Mouse (Mus musculus) retina, postnatal 7 days (tissue): Measurements from ENCODE around the gene T2.
"Not testable (repeated sequence)": the region's sequence is repeated elsewhere in the genome, so short reads cannot be mapped to it uniquely, and the experiment has no call there.

Experiments
- DNase-seq: peaks from one replicate; pipeline ENCODE4 v3.0.0-alpha.2; 2012; ENCODE audit warnings: low read depth, low spot score

Gene T2

GRCm38 (mm10) chr17:8355692-8356091 is at the start of gene T2:
TSS of gene T2 (plus strand) at chr17:8355992.
- no peak for DNase-seq

- peak; percentile 97 for DNase-seq
Measured at GRCm38 (mm10) chr17:8310838-8311614, 44.8 kb upstream of the T2 start, which contains the start of gene Sft2d1. TSS of gene Sft2d1 (plus strand) at chr17:8311102.

DNA sequence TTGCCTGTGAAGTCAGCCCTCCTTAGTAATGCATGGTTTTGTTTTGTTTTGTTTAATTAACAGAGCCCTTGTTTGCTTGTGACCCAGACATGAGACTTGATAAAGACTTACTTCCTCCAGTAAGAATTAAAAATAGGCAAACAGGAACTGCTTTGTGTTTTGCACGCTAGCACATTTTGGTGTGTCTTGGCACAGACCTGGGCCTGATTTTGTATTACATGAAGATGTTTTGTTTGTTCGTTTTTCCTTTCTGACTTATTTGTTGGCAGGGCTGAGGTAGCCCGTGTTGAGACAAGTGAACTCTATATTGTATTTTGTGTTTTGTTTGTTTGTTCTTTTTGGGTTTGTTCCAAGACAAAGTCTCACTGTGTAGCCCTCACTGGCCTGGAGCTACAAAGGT is 44.0 kb upstream of the T2 start:
- no peak for DNase-seq

- no peak for DNase-seq
Measured at GRCm38 (mm10) chr17:8313976-8314375, 41.8 kb upstream of the T2 start.

DNA sequence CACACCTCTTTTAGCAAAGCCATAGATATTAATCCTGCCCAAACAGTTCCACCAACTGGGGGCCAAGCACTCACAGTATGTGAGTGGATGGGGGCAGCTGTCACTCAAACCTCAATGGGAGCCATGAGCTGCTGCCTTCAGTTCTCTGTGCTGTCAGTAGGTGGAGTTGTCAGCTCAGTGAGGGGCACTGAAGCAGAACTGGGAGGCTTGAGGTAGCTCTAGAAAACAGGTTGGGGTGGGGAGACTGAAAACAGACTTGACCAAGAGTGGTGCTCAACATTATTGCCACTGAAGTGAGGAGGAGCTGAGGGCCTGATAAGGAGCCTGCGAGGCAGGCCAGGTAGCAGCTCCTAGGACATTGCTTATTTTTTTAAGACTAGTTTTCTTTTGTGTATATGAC is 39.5 kb upstream of the T2 start:
- DNase-seq = no peak

DNA sequence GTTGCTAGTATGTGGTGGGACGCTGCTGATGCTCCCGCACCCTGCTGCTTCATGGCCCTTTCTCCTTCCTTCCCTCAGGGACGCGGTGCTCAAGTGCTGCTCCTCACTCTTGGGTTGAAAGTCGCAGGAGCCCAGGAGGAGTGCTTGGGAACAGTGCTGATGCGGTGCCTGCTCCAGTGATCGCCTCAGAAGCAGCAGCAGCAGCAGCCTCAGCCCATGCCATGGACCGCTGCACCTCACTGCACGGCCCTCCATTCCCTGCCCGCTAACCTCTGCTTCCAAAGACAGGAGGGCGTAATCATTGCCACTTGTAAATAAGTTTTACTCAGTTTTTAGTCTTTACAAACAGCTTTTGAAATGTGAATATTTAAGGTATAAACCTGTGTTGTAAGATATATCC is 28.9 kb upstream of the T2 start:
- DNase-seq = not testable (repeated sequence)

- no peak for DNase-seq
Measured at GRCm38 (mm10) chr17:8328511-8329174, 27.1 kb upstream of the T2 start.

GRCm38 (mm10) chr17:8330602-8331001 is 25.2 kb upstream of the T2 start:
- no peak for DNase-seq

DNA sequence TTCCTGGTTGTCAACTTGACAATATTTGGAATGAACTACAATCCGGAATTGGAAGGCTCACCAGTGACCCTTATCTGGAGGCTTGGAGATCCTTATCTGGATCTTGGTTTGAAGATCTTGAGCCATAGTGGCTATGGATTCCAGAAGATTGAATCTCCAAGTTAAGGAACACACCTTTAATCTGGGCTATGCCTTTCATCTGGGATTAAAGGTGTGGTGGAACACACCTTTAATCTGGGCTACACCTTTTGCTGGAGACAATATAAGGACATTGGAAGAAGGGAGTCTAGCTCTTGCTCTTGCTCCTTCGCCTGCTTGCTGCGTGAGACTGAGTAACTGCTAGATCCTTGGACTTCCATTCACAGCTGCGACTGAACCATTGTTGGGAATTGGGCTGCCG is 18.6 kb upstream of the T2 start, which contains the start of gene Prr18:
TSS of gene Prr18 (plus strand) at position 301 of the 400 bp plus-strand sequence.
- not testable (repeated sequence) for DNase-seq

DNA sequence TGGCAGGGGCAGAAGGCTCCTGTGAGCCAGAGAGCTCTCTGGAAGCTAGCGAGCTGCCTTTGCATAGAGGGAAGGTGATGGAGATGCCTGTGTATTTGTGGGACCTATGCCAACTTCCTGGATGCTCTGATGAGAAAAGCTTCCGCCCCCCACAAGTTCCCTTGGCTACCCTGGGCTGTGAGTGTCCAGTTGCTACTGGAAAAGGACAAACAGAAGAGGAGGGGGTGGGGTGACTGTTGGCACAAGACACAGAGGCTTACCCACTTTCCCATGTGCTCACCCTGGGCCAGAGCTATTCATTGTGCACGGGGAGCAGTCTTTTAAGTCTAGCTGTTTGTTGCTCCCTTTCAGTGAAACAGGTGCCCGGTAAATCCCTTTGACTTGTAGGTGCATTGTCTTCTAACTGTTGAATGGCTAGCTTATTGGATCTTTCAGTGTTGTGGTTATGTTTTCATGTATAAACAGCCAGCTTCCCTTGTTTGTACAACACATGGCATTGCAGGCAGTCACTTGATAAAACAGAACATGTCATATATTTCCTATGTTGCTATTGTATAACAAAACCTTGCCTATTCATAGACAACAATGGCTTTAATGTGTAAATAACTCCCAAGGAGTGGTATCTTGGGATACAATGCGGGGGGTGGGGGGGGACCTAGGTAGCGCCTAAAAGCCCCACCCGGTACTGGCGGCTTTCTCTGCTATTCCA is 16.0 kb upstream of the T2 start:
- DNase-seq = no peak

GRCm38 (mm10) chr17:8340407-8341359 is 15.1 kb upstream of the T2 start:
- DNase-seq = no peak

GRCm38 (mm10) chr17:8341360-8341963 is 14.3 kb upstream of the T2 start:
- no peak for DNase-seq

GRCm38 (mm10) chr17:8342706-8343105 is 13.1 kb upstream of the T2 start:
- DNase-seq = no peak

- no peak for DNase-seq
Measured at GRCm38 (mm10) chr17:8343416-8343815, 12.4 kb upstream of the T2 start.

GRCm38 (mm10) chr17:8347765-8348285 is 8.0 kb upstream of the T2 start:
- no peak for DNase-seq

DNA sequence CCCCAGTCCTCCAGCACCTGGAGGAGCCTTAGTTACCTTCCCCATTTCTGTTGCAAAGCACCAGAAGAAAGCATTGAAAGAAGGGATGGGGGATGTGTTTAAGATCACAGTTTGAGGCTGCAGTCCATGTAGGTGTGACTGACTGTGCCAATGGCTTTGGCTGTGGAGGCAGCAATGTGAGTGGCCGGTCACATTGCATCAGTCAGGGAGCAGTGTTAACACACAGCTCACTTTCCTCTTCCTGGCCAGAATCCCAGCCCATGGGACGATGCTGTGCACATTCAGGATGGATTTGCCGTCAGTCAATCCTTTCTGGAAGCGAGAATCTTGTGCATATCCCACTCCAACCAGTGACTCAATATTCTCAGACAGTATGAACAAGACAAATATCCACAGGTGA is 6.9 kb upstream of the T2 start:
- DNase-seq = no peak

DNA sequence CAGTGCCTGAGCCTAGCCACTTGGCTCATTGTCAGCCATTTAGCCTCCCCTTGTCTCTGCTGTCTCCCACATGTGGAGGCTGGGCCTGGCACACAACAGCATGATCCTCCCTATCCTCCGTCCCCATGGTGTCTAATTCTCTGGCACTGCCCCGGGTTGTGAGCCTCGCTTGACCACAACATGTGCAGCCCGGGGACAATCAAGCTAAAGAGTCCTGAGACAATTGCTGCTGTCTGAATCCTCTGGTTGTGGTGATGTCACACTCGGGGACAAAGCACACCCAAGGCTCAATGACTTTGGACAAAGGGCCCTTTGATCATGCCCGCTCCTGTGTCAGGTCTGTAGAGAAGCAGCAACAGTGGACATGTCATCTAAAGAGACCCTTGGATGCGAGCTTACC is 4.7 kb upstream of the T2 start:
- DNase-seq = no peak

DNA sequence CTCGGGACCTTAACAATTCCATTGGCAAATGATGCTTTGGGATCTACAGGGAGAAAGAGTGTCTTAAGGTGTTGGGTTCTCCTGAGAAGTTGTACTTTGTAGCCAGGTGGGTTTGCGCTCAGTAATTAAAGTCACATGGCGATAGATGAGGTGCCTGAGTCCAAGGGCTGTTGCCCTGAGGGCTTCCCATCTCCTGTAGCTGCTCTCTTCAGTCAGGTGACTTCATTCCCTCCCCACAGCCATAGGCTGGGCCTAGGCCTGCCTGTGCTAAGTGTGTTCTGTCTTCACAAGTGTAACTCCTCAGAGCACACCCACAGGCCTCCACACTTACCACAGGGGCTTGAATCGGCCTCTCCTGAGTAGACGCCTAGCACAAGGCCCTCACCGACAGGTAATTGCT is 1.7 kb downstream of the T2 start:
- no peak for DNase-seq

DNA sequence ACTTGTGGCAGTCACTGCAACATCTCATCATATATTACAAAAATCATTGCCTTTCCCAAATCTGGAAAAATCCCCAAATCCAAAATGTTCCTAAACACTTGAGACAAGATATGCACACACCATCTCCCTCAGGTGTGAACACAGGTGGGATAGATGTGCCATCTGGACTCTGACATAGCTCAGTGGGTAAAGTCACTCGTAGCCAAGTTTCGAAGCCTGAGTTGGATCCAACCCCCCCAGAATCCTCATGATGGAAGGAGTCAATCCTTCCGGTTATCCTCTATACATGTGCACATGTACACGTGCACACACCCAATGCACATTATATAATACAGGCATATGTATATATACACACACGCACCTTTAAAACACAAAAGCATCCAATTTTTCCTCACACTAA is 5.1 kb downstream of the T2 start:
- no peak for DNase-seq

DNA sequence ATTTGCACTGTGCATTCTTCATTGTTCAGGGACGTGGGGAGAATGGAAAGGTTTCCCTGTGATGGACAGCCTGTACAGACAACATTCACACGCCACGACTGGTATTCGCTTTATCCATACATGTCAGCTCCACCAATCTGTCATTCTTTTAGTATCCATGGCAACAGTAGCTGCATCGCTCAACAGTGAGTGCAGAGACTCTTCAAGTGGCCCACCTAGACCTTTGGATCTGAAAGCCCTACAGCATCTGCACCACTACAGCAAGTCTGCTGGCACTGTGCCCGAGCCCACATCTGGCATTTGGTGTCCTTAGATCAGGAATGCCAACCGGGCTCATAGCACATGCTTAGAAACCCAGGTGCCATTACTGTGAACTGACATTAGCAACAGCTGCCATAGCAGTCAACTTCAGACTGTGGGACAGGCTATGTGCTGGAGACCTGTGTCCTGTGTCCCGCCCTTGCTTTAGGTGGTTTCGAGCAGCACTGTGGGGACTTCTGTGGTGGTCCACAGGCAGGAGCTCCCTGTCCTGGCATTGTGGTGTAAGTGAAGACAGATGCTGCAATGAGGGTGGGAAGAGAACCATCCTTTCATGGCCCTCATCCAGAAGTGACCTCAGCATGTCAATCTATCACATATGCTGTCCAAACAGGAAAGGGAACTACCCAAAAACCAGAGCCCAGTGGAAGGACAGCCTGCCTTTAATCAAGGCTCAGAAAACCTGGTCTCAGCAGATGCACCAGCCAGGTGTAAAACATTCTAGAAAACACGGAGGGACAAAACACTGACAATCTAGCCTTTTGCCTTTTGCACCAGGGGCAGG is 5.7 kb downstream of the T2 start:
- DNase-seq = no peak
